Mouse (Mus musculus) duodenum, adult 2 months (tissue): ENCODE data around the gene Gm16451. TPM values are rescaled to one million over a fixed set of nuclear protein-coding genes. Genes with fewer than 3 reads are reported as not detected.

Source experiments
- polyA plus RNA-seq: library from polyadenylated mRNA; depleted of rRNA; stranded (reverse); fragments of >200 nt; gene quantifications from 2 replicates; pipeline ENCODE4 v1.2.3, GENCODE M21; 2012; ENCODE audit warnings: low replicate concordance; rRNA removed

The Gm16451 gene
- not detected in 2 replicates for polyA plus RNA-seq

DNA sequence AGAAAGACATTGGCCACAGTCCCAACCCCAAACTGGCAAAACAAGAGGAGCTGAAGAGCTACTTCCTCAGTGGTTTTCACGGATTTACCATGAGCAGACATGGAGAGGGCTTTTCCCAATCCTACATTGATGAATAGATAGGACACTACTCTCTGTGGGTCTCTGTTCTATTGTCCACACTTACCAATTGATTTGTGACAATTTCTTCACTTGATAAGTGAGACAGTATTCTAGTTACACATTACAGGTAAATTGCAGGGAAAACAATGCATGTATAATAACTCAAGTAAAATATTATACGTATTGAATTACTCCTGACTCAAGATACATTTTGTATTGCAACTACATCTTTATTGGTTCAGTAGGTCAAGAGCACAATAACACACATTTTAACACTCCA is at the start of gene Gm16451:
Gm16451 (minus strand) TSS at position 101 of the 400 bp plus-strand sequence.

DNA sequence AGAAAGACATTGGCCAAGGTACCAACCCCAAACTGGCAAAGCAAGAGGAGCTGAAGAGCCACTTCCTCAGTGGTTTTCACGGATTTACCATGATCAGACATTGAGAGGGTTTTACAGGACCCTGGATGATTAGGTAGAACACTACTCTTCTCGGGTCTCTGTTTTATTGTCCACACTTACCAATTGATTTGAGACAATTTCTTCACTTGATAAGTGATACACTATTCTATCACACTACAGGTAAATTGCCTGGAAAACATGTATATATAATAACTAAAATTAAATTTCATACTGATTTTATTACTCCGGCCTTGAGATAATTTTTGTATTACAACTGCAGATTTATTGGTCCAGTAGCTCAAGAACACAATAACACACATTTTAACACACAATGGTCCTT is 45.9 kb upstream of the Gm16451 start, which contains the start of gene Vmn1r142:
Vmn1r142 (minus strand) TSS at position 101 of the 400 bp plus-strand sequence.

DNA sequence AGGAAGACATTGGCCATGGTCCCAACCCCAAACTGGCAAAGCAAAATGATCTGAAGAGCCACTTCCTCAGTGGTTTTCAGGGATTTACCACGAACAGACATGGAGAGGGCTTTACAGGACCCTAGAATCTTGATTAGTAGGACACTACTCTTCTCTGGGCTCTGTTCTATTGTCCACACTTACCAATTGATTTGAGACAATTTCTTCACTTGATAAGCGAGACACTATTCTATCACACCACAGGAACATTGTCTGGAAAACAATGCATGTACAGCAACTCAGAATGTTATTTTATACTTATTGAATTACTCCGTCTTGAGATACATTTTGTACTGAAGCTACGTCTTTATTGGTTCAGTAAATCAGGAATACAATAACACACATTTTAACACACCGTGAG is 16.6 kb upstream of the Gm16451 start, which contains the start of gene Gm10666:
Gm10666 (minus strand) TSS at position 101 of the 400 bp plus-strand sequence.

DNA sequence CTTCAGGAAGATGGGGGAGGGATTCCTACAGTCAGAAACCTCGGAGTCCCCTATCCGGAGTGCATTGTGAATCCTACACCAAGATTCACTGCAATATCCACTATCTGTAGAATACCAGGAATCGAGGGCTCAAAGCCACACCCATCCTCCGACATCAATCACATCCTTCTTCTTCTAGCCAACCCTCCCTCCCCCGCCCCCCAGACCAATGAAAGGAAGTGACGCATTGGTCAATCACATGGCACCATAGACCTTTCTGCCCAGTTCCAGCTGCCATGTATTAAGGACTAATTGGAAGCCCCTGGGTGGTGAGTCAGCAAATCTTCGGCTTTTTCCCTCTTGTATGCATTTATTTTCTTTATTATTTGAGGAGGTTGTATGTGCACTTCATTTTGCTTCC is 49.3 kb downstream of the Gm16451 start, which contains the start of gene Vmn1r139:
Vmn1r139 (plus strand) TSS at position 301 of the 400 bp plus-strand sequence.

Other genes with a start within 250 kb of the Gm16451 start
- not detected in 2 replicates for gene Gm5891, start 197.0 kb downstream of the Gm16451 start, polyA plus RNA-seq
- gene Vmn1r137, start 123.7 kb downstream of the Gm16451 start, polyA plus RNA-seq, result not detected in 2 replicates
- not detected in 2 replicates for gene Vmn1r138, start 89.3 kb downstream of the Gm16451 start, polyA plus RNA-seq
- not detected in 2 replicates for gene Gm6176, start 61.9 kb downstream of the Gm16451 start, polyA plus RNA-seq
- gene Vmn1r139, start 49.2 kb downstream of the Gm16451 start, polyA plus RNA-seq, result not detected in 2 replicates
- not detected in 2 replicates for gene Gm10666, start 16.5 kb upstream of the Gm16451 start, polyA plus RNA-seq
- gene Vmn1r142, start 45.8 kb upstream of the Gm16451 start, polyA plus RNA-seq, result not detected in 2 replicates
- not detected in 2 replicates for gene Vmn1r143, start 71.1 kb upstream of the Gm16451 start, polyA plus RNA-seq
- gene Gm8653, start 83.0 kb upstream of the Gm16451 start, polyA plus RNA-seq, result not detected in 2 replicates
- gene Gm8453, start 111.2 kb upstream of the Gm16451 start, polyA plus RNA-seq, result not detected in 2 replicates
- not detected in 2 replicates for gene Gm4187, start 211.5 kb upstream of the Gm16451 start, polyA plus RNA-seq